Mouse (Mus musculus) heart, adult 11 months (tissue): ENCODE data around the gene St8sia6.

Experiments used
- DNase-seq: peaks from one replicate; pipeline ENCODE4 v3.0.0; 2022

Gene St8sia6

GRCm38 (mm10) chr2:13603093-13603492 is 190.8 kb downstream of the St8sia6 start:
- no peak for DNase-seq
